Mouse (Mus musculus) E14TG2a.4 (cell line): ENCODE results near the gene Poln.

Experiments used
- CTCF ChIP-seq: conservative IDR thresholded peaks from 2 replicates; pipeline ENCODE4 v1.5.1; 2014; ENCODE audit warnings: low read length
- POU5F1 ChIP-seq: IDR thresholded peaks from 2 replicates; pipeline ENCODE4 v1.6.1; 2014; ENCODE audit warnings: low read length, borderline replicate concordance

- TF ChIP-seq CTCF (no peak), POU5F1 (no peak)
Measured at GRCm38 (mm10) chr5:34198615-34199014, 29.4 kb upstream of the Poln start.
